In the genomic region with DNA sequence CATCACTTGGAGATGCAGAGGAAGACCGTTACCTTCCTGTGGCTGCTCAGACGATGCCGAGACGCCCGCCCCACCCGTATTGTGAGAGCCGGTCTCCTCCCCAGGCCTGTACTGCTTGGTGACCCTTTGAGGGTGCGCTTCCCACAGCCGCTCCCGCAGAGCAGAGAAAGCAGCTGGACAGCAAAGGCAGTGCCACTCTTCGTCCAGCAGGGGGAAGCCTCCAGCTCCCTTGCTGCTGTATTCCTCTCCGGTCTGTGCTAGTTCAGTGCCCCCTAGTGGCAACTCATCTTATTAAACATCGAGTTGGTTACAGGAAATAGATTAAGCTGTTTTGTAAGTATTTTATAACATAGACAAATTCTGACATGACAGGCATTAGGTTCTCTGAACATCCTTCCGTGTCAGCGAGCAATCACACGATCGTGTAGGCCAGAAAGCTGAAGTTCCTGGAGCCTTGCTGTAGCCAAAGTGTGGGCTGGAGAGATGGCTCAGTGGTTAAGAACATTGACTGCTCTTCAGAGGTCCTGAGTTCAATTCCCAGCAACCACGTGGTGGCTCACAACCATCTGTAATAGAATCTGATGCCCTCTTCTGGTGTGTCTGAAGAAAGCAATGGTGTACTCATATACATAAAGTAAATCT, we compare ENCODE assay signal across 8 mouse cellular contexts.
A peak's percentile ranks its signal among the peaks of the same experiment; 100 is the strongest.
DNase-seq lines count a peak whose midpoint lies in the region; ATAC-seq and TF ChIP-seq lines count a peak whose summit lies in the region.

No protein-coding gene starts in this region.

- 9% methylated on average over 18 of the region's 18 CpGs for WGBS in forebrain, embryonic 13.5 days
- 3% methylated on average over 18 of the region's 18 CpGs for WGBS in liver, embryonic 15.5 days (ENCODE audit: insufficient replicate concordance)
- WGBS in neural tube, embryonic 13.5 days = 6% methylated on average over 18 of the region's 18 CpGs

- no peaks in the 10 kb centered on the region for H3K9me3 ChIP-seq in ES-Bruce4 (replicated peaks; ENCODE audit: control insufficient read depth, insufficient read depth, low read length, poor library complexity, severe bottlenecking)
- no peaks in the 10 kb centered on the region for H3K9me3 ChIP-seq in forebrain, embryonic 13.5 days (replicated peaks)
- H3K9me3 ChIP-seq in liver, embryonic 15.5 days (replicated peaks) = no peaks in the 10 kb centered on the region
- no peaks in the 10 kb centered on the region for H3K9me3 ChIP-seq in neural tube, embryonic 13.5 days

- TF ChIP-seq EP300 in ES-Bruce4 (IDR thresholded peaks at IDR 0.05; ENCODE audit: insufficient read depth, low read depth, low read length) = 0 out of 2 replicates have a peak, but pooled peaks have one; percentile 15

- no peaks in the 10 kb centered on the region for H3K4me1 ChIP-seq in ES-Bruce4 (ENCODE audit: control insufficient read depth, insufficient read depth, low read length)
- H3K4me1 ChIP-seq in forebrain, embryonic 13.5 days = no peaks in the 10 kb centered on the region
- H3K4me1 ChIP-seq in liver, embryonic 15.5 days (replicated peaks) = peaks cover 6% of the 10 kb centered on the region; the same call in 1 of the 2 replicates
- H3K4me1 ChIP-seq in neural tube, embryonic 13.5 days (replicated peaks) = no peaks in the 10 kb centered on the region; the same call in 1 of the 2 replicates

- H3K4me2 ChIP-seq in forebrain, embryonic 13.5 days = peak overlapping the region; percentile 58
- H3K4me2 ChIP-seq in liver, embryonic 15.5 days = peak overlapping the region; percentile 43
- peak overlapping the region; percentile 49 for H3K4me2 ChIP-seq in neural tube, embryonic 13.5 days

- H3K36me3 ChIP-seq in ES-Bruce4 (ENCODE audit: control insufficient read depth, insufficient read depth, low read length, poor library complexity, severe bottlenecking) = no peaks in the 10 kb centered on the region
- no peaks in the 10 kb centered on the region for H3K36me3 ChIP-seq in forebrain, embryonic 13.5 days (ENCODE audit: poor library complexity, severe bottlenecking)
- H3K36me3 ChIP-seq in liver, embryonic 15.5 days (replicated peaks) = no peaks in the 10 kb centered on the region
- no peaks in the 10 kb centered on the region for H3K36me3 ChIP-seq in neural tube, embryonic 13.5 days

- no peak overlapping the region for H3K9ac ChIP-seq in ES-Bruce4 (ENCODE audit: low read depth, poor library complexity, severe bottlenecking)
- peak overlapping the region; percentile 40; the same call in 1 of the 2 replicates for H3K9ac ChIP-seq in forebrain, embryonic 13.5 days
- H3K9ac ChIP-seq in liver, embryonic 15.5 days = no peak overlapping the region
- H3K9ac ChIP-seq in neural tube, embryonic 13.5 days = peak overlapping the region; percentile 59

- no peak overlapping the region for H3K4me3 ChIP-seq in ES-Bruce4 (ENCODE audit: low read depth, low read length)
- H3K4me3 ChIP-seq in forebrain, embryonic 13.5 days = peak overlapping the region; percentile 25
- no peak overlapping the region for H3K4me3 ChIP-seq in liver, embryonic 15.5 days (replicated peaks)
- H3K4me3 ChIP-seq in neural tube, embryonic 13.5 days = peak overlapping the region; percentile 20

- TF ChIP-seq CTCF in ES-Bruce4 (IDR thresholded peaks at IDR 0.05; ENCODE audit: low read depth, low read length) = peak; percentile 100

- intact Hi-C loops in heart, postnatal 10 days (cut with DNase I) = loop anchor here (5.0 kb wide), 3 partner anchors 235 to 395 kb away; no protein-coding TSS in a partner anchor

- no peak for TF ChIP-seq POLR2A in ES-Bruce4 (IDR thresholded peaks at IDR 0.05; ENCODE audit: insufficient read depth, low read length)

- no peaks in the 10 kb centered on the region for H3K27me3 ChIP-seq in ES-Bruce4 (ENCODE audit: control insufficient read depth, insufficient read depth, low read length, poor library complexity, severe bottlenecking)
- no peaks in the 10 kb centered on the region for H3K27me3 ChIP-seq in forebrain, embryonic 13.5 days
- no peaks in the 10 kb centered on the region for H3K27me3 ChIP-seq in liver, embryonic 15.5 days
- H3K27me3 ChIP-seq in neural tube, embryonic 13.5 days = no peaks in the 10 kb centered on the region; the same call in 1 of the 2 replicates

- peak; percentile 94 for ATAC-seq in forebrain, embryonic 13.5 days
- 0 out of 2 replicates have a peak, but pooled peaks have one; percentile 40 for ATAC-seq in liver, embryonic 15.5 days (ENCODE audit: insufficient read depth)
- peak; percentile 89 for ATAC-seq in neural tube, embryonic 13.5 days (ENCODE audit: low read depth)

- H3K27ac ChIP-seq in ES-Bruce4 (ENCODE audit: insufficient read depth, low read length) = no peak overlapping the region
- H3K27ac ChIP-seq in forebrain, embryonic 13.5 days = no peak overlapping the region
- H3K27ac ChIP-seq in liver, embryonic 15.5 days (replicated peaks) = no peak overlapping the region
- no peak overlapping the region for H3K27ac ChIP-seq in neural tube, embryonic 13.5 days (replicated peaks)

- DNase-seq in c-Kit-positive CD71-positive TER-119-positive erythroid progenitor cells, embryonic 14.5 days (ENCODE audit: low spot score) = peak; percentile 82
- peak; percentile 94 to 97 for DNase-seq in heart, postnatal 10 days
- DNase-seq in kidney, postnatal 4 days = peak; percentile 87 to 92
- peak; percentile 88 for DNase-seq in telencephalon, adult 2 months (ENCODE audit: low read depth, low spot score)

Comparison
In these comparisons a context has a peak if more than half of its experiments do, and no peak if none do; other contexts are left out.
1. H3K4me3 ChIP-seq: peak in forebrain, embryonic 13.5 days (single experiment) and neural tube, embryonic 13.5 days (single experiment); none in ES-Bruce4 (single experiment) and liver, embryonic 15.5 days (single experiment).
2. H3K9ac ChIP-seq: peak in forebrain, embryonic 13.5 days (single experiment) and neural tube, embryonic 13.5 days (single experiment); none in ES-Bruce4 (single experiment) and liver, embryonic 15.5 days (single experiment).
3. ATAC-seq: peak in every context shown above with its lines; median percentile 94 in forebrain, embryonic 13.5 days; 89 in neural tube, embryonic 13.5 days; 40 in liver, embryonic 15.5 days.
4. Peak in every context shown above with its lines, with median percentiles within 50 percentile points of each other: DNase-seq and H3K4me2 ChIP-seq.